Mouse (Mus musculus) olfactory bulb, adult 2 months (tissue): ENCODE measurements around the gene Sumf1.

ENCODE experiments used
- CTCF ChIP-seq: fragments of 200-500 bp; IDR thresholded peaks from 2 replicates; pipeline ENCODE4 v1.5.1; 2012; ENCODE audit warnings: low read depth, mild to moderate bottlenecking, low read length, moderate library complexity; ENCODE audit not compliant: insufficient read depth
- POLR2A ChIP-seq: fragments of 200-500 bp; IDR thresholded peaks from 2 replicates; pipeline ENCODE4 v1.6.1; 2012; ENCODE audit warnings: mild to moderate bottlenecking, low read depth, low read length, moderate library complexity; ENCODE audit not compliant: insufficient read depth

DNA sequence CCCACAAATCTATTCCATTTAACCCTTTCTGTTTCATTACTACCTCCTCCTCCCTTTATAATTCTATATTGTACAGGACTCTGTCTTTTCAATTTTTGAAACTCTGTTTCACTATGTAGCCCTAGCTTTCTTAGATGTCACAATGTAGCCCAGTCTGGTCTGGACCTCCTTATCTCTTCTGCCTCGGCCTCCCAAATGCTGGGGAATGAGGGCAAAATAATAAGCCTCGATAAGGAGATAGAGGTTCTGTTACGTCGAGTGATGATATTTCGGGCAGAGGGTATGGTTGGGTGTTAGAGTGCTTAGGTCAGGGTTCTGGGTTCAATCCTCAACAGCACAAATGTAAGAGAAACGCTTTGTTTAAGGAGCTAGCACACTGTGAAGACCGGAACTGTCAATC lies 11.3 kb upstream of the Sumf1 start:
- TF ChIP-seq POLR2A (no peak), CTCF (no peak)
